Mouse (Mus musculus) G1E (cell line): ENCODE results near the gene Pde4dip. TPM values are rescaled to one million over a fixed set of nuclear protein-coding genes. Genes with fewer than 3 reads are reported as not detected.

ENCODE experiments used
- ATAC-seq: 2 replicates; pipeline ENCODE4 v1.8.0; 2016; ENCODE audit warnings: mild to moderate bottlenecking; ENCODE audit not compliant: insufficient number of reproducible peaks, poor library complexity, low FRiP score, severe bottlenecking; ENCODE audit errors: extremely low read depth
- DNase-seq: peaks from one replicate; pipeline ENCODE4 v3.0.0; 2012; ENCODE audit warnings: low spot score
- H3K27me3 ChIP-seq: 2 replicates; pipeline ENCODE4 v1.6.1; 2012; ENCODE audit warnings: mild to moderate bottlenecking, low read length, inconsistent platforms; ENCODE audit not compliant: insufficient read depth
- H3K36me3 ChIP-seq: replicated peaks from 2 replicates; pipeline ENCODE3; 2012; ENCODE audit warnings: mild to moderate bottlenecking, inconsistent platforms
- H3K4me1 ChIP-seq: 2 replicates; pipeline ENCODE4 v1.6.1; 2012; ENCODE audit warnings: low read depth, low read length, inconsistent platforms, mixed read lengths; ENCODE audit not compliant: insufficient read depth
- H3K4me3 ChIP-seq: 2 replicates; pipeline ENCODE4 v1.5.1; 2012; ENCODE audit warnings: low read depth, mild to moderate bottlenecking, inconsistent platforms, low read length, moderate library complexity, mixed read lengths
- H3K9me3 ChIP-seq: replicated peaks from 2 replicates; pipeline ENCODE4 v1.6.1; 2012; ENCODE audit warnings: inconsistent platforms
- CTCF ChIP-seq: IDR thresholded peaks from 2 replicates; pipeline ENCODE4 v1.5.1; 2012; ENCODE audit warnings: low read depth, low read length, inconsistent platforms, mixed read lengths
- GATA1 ChIP-seq: IDR thresholded peaks from 2 replicates; pipeline ENCODE4 v1.6.1; 2012; ENCODE audit warnings: borderline replicate concordance, low read length, inconsistent platforms, mixed read lengths
- GATA2 ChIP-seq: IDR thresholded peaks from 2 replicates; pipeline ENCODE4 v1.6.1; 2012; ENCODE audit warnings: low read depth, low read length, inconsistent platforms, borderline replicate concordance
- POLR2AphosphoS5 ChIP-seq: IDR thresholded peaks from 2 replicates; pipeline ENCODE4 v1.6.1; 2012; ENCODE audit warnings: low read depth, low read length, inconsistent platforms; ENCODE audit not compliant: insufficient replicate concordance
- TAL1 ChIP-seq: conservative IDR thresholded peaks from 2 replicates; pipeline ENCODE4 v1.6.1; 2012; ENCODE audit warnings: low read depth, low read length, inconsistent platforms, mixed read lengths
- polyA plus RNA-seq: library from polyadenylated mRNA; stranded (reverse); fragments of >175 nt; gene quantifications from 2 replicates; pipeline ENCODE4 v1.2.3, GENCODE M21; 2012
- total RNA-seq, 2 experiments: library from RNA; stranded (forward) in 1 of 2; stranded (reverse) in 1 of 2; fragments of 200-1000 nt in 1 of 2; fragments of >200 nt in 1 of 2; fragmentation: Nextera tagmentation in 1 of 2; gene quantifications; 2 replicates each; pipeline ENCODE4 v1.2.3; 2014 to 2017

Gene Pde4dip
- total and polyA plus RNA-seq, 3 experiments: 0.47 to 4.8 (median 2.7) TPM

- ATAC-seq (no peak), DNase-seq (no peak)
- H3K4me1 ChIP-seq: no peaks in the 10 kb centered on the region
- TF ChIP-seq GATA1 (no peak), POLR2AphosphoS5 (no peak), GATA2 (no peak), CTCF (no peak), TAL1 (no peak)
- H3K9me3 ChIP-seq: no peaks in the 10 kb centered on the region
- peaks cover 2% of the 10 kb centered on the region; the same call in 1 of the 2 replicates for H3K27me3 ChIP-seq
- no peaks in the 10 kb centered on the region for H3K36me3 ChIP-seq
- no peak overlapping the region for H3K4me3 ChIP-seq
These were observed 152.9 kb downstream of the Pde4dip start for GRCm38 (mm10) chr3:97735575-97735974.

- no peak for ATAC-seq
- Histone ChIP-seq H3K27me3 (peaks cover 2% of the 10 kb centered on the region; the same call in 1 of the 2 replicates), H3K9me3 (no peaks in the 10 kb centered on the region), H3K4me1 (no peaks in the 10 kb centered on the region), H3K4me3 (no peak overlapping the region), H3K36me3 (no peaks in the 10 kb centered on the region)
- TF ChIP-seq POLR2AphosphoS5: no peak
- DNase-seq: no peak
These were observed 154.2 kb downstream of the Pde4dip start for GRCm38 (mm10) chr3:97734259-97734658.

DNA sequence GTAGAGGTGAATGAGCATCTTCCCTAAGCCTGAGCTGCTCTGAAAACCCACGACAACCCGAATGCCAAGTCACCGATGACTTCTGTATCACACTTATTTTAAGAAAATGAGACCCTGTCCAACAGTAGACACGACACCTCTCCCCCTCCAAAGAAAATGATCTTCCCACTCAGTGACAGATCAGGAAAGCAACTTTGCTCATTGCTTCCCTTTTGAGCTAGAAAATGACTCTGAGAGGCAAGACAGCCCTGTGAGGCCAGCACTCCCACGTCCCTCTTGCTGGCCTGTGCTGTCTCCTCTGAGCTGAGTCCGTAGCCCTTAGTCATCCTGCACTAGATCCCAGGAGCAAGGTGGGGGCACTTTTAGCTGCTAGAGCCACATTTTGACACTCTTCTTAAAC is 155.9 kb downstream of the Pde4dip start:
- TF ChIP-seq POLR2AphosphoS5 (no peak), GATA2 (no peak), CTCF (no peak), GATA1 (no peak), TAL1 (no peak)
- Histone ChIP-seq H3K4me3 (no peak overlapping the region), H3K9me3 (no peaks in the 10 kb centered on the region), H3K27me3 (peaks cover 2% of the 10 kb centered on the region; the same call in 1 of the 2 replicates), H3K4me1 (no peaks in the 10 kb centered on the region), H3K36me3 (no peaks in the 10 kb centered on the region)
- ATAC-seq (no peak), DNase-seq (no peak)

DNA sequence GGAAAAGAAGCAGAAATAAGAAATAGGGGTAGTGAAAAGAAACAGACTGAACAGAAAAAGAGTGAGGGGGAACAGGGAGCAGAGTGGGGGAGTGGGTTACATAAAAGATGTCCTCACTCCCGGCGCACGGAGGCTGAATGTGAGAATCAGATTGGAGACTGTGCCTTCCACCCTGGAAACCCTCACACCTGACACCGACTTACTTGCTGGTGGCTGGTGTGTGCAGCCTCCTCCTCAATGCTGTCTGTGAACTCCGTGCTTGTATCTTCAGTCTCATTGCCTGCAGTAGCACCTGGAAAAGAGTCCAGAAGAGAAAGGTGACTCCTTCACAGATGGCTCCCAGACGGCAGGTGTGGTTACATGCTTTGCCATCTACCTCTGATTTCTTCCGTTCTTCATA is 157.9 kb downstream of the Pde4dip start:
- Histone ChIP-seq H3K36me3 (no peaks in the 10 kb centered on the region), H3K27me3 (peaks cover 2% of the 10 kb centered on the region; the same call in 1 of the 2 replicates), H3K4me3 (no peak overlapping the region), H3K4me1 (no peaks in the 10 kb centered on the region), H3K9me3 (no peaks in the 10 kb centered on the region)
- TF ChIP-seq GATA2: no peak
- ATAC-seq (no peak), DNase-seq (no peak)

DNA sequence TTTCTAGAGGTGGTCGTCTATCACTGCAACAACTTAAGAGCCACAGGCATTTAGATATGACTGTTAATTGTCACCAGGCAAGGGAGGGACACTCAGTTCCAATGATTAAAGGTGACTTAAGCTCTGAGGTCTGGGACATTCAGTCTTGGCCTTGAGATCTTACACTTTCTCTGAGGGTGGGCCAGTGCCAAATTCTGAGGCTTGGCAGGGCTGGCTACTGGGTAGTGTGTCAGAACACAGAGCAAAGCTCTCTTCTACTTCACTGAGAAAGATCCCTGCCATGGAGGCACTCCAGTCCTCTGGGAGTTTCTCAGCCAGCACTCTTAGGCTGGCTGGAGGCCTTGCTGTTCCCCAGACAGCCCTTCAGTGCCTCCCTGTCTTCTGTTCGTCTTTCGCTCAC is 158.4 kb downstream of the Pde4dip start:
- TF ChIP-seq TAL1: no peak
- TF ChIP-seq POLR2AphosphoS5: no peak
- no peak for TF ChIP-seq GATA1
- TF ChIP-seq GATA2: no peak
- TF ChIP-seq CTCF: no peak
- H3K36me3 ChIP-seq: no peaks in the 10 kb centered on the region
- DNase-seq (no peak), ATAC-seq (no peak)
- no peak overlapping the region for H3K4me3 ChIP-seq
- no peaks in the 10 kb centered on the region for H3K9me3 ChIP-seq
- H3K4me1 ChIP-seq: no peaks in the 10 kb centered on the region
- peaks cover 2% of the 10 kb centered on the region; the same call in 1 of the 2 replicates for H3K27me3 ChIP-seq

DNA sequence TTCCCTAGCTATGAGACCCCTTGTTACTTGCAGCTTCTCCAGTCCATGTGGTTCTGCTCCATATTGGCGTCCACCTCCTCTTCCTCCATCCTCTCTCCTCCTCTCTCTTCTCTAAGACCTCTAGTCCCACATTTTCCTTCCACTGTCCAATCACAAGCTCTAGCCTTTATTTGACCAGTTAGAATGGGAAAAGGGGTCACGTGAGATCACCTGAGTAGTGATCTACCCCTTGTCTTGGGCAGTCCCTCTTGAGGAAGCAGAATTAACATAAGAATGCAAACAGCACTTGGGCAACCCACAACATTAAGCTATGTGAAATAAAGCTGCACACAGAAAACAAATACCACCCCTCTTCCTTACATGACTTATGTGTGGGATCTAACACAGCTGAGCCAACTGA is 160.7 kb downstream of the Pde4dip start:
- DNase-seq (no peak), ATAC-seq (no peak)
- Histone ChIP-seq H3K36me3 (no peaks in the 10 kb centered on the region), H3K9me3 (0 out of 2 replicates have a peak, but pooled peaks cover 3% of the 10 kb centered on the region), H3K4me1 (no peaks in the 10 kb centered on the region), H3K4me3 (no peak overlapping the region), H3K27me3 (no peaks in the 10 kb centered on the region; the same call in 1 of the 2 replicates)
- TF ChIP-seq CTCF: no peak

DNA sequence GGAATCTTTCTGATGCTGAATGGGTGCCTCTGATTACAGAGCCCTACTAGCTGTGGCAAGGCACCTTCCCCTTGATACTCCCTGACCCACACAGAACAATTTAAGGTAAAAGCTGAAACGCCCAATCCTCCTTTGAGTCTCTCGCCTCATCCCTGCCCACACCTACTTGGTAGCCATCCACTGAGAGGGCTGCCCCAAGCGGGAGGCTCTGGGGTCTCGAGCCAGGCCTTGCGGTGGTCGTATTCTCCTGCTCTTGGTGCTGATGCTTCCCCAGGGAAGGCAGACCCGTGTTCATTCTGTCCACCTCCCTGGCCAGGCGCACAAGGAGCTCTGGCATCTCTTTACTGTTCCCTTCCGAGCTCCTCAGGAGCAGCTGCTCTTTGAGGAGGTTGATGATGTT is 169.4 kb downstream of the Pde4dip start:
- Histone ChIP-seq H3K4me3 (no peak overlapping the region), H3K36me3 (no peaks in the 10 kb centered on the region), H3K9me3 (0 out of 2 replicates have a peak, but pooled peaks cover 3% of the 10 kb centered on the region), H3K4me1 (no peaks in the 10 kb centered on the region), H3K27me3 (no peaks in the 10 kb centered on the region)
- ATAC-seq (no peak), DNase-seq (no peak)
- no peak for TF ChIP-seq GATA2
- no peak for TF ChIP-seq POLR2AphosphoS5
- no peak for TF ChIP-seq GATA1
- TF ChIP-seq TAL1: no peak
- no peak for TF ChIP-seq CTCF
